Mouse (Mus musculus): ENCODE measurements around the gene Fam110c. TPM values are rescaled to one million over a fixed set of nuclear protein-coding genes. Genes with fewer than 3 reads are reported as not detected.

The Fam110c gene
- polyA plus RNA-seq, 1 experiment from 2014 or later = 2.4 TPM

DNA sequence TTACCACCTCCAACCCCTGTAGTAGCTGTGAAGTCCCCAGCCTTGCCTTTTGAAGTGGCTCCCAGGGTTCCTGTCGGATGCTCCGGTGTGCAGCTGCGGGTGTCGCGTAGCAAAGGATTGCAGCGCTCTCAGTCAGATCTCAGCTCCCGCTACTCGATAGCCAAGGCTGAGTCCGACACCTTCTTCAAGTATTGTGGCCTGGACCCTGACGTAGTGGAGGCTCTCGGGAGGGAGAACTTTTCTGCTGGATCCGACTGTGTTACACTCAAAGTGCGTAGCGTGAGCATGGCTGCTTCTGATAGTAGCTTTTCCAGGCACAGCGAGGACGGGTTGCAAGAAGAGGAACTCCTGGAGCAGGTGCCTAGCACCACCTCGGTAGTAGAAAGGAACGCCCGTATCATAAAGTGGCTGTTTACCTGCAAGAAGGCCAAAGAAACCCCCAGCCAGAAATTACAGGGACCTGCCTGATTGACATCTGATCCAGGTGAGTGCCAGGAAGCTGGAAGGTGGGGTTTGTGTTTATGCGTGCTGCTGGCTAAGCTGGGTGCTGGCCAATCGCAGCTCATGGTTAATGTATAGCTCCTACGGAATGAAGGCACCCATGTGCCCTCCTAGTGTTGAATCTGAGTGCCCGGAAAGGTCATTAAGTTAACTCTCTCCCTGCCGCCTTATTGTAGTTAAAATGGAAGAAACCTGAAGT is 1.3 kb downstream of the Fam110c start:
- H3K27me3 ChIP-seq (replicated peaks; ENCODE audit: control insufficient read depth, insufficient read depth, low read length) = peaks cover 10% of the 10 kb centered on the region; the same call in 1 of the 2 replicates
- ATAC-seq (replicated peaks; ENCODE audit: low FRiP score) (peak; percentile 56), DNase-seq (ENCODE audit: low spot score) (peak; percentile 74)

DNA sequence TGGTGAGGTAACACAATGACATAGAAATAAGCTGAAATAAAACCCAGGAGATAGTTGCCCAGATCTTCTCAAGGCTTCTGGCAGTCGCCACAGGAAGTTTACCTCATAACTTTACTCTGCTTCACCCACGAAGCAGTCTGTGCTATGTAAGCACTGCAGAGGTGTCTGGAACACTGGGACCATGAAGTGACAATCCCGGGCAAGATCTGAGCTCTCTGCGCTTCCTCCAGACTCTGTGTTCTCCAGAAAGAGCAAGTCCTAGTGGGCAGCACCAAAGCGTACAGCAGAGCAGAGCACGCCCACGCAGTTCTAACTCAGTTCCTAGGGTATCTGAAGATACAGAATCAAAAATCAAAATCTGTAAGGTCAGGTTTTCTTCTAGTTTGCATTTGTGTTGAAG is 3.4 kb downstream of the Fam110c start:
- 62% methylated on average over 7 of the region's 7 CpGs for WGBS
- Histone ChIP-seq H3K36me3 (ENCODE audit: control insufficient read depth, insufficient read depth, low read length) (no peaks in the 10 kb centered on the region), H3K4me1 (replicated peaks; ENCODE audit: control insufficient read depth, insufficient read depth, low read length) (peaks cover 25% of the 10 kb centered on the region), H3K4me2 (peak overlapping the region; percentile 88), H3K27me3 (replicated peaks; ENCODE audit: control insufficient read depth, insufficient read depth, low read length) (peaks cover 10% of the 10 kb centered on the region; the same call in 1 of the 2 replicates), H3K27ac (ENCODE audit: low read depth, low read length) (no peak overlapping the region), H3K9me3 (ENCODE audit: control insufficient read depth, low read length) (no peaks in the 10 kb centered on the region), H3K4me3 (ENCODE audit: low read depth, low read length) (no peak overlapping the region), H3K9ac (ENCODE audit: low read depth, low read length) (no peak overlapping the region)
- ATAC-seq (replicated peaks; ENCODE audit: low FRiP score) (no peak), DNase-seq (ENCODE audit: low spot score) (no peak)

More for the DNA sequence above, 1.3 kb downstream of the Fam110c start:
- peak overlapping the region; percentile 88 for H3K4me2 ChIP-seq
- 2% methylated on average over 24 of the region's 24 CpGs for WGBS
- peak overlapping the region; percentile 81 for H3K27ac ChIP-seq (ENCODE audit: low read depth, low read length)
- peak overlapping the region; percentile 49 for H3K9ac ChIP-seq (ENCODE audit: low read depth, low read length)
- peaks cover 8% of the 10 kb centered on the region for H3K4me1 ChIP-seq (replicated peaks; ENCODE audit: control insufficient read depth, insufficient read depth, low read length)
- no peaks in the 10 kb centered on the region for H3K36me3 ChIP-seq (ENCODE audit: control insufficient read depth, insufficient read depth, low read length)
- peak overlapping the region; percentile 61 for H3K4me3 ChIP-seq (ENCODE audit: low read depth, low read length)
- H3K9me3 ChIP-seq (ENCODE audit: control insufficient read depth, low read length) = no peaks in the 10 kb centered on the region

DNA sequence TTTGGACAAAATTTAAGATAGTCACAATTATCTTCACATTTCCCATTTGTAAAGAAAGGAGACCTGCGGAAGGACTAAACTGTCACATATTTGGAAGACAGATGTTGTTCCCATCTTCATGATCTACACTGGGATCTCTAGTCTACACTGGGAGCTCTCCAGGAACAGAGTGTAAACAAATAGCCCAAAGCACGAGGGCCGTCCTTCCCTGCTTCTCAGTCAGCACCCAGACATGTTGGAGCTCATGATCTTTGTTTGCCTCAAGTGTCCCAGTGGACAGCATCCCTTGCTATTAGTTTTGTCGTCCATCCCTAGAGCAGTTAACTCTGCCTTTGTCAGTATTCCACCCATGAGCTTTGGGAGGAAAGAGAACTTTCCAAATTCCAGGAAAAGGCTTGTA is 4.4 kb downstream of the Fam110c start:
- peak overlapping the region; percentile 48 for H3K4me2 ChIP-seq
- H3K9me3 ChIP-seq (ENCODE audit: control insufficient read depth, low read length) = no peaks in the 10 kb centered on the region
- 0 out of 2 replicates have a peak, but pooled peaks cover 10% of the 10 kb centered on the region for H3K27me3 ChIP-seq (replicated peaks; ENCODE audit: control insufficient read depth, insufficient read depth, low read length)
- DNase-seq (ENCODE audit: low spot score) = no peak
- peaks cover 35% of the 10 kb centered on the region for H3K4me1 ChIP-seq (replicated peaks; ENCODE audit: control insufficient read depth, insufficient read depth, low read length)
- H3K4me3 ChIP-seq (ENCODE audit: low read depth, low read length) = no peak overlapping the region
- no peak overlapping the region for H3K9ac ChIP-seq (ENCODE audit: low read depth, low read length)
- no peaks in the 10 kb centered on the region for H3K36me3 ChIP-seq (ENCODE audit: control insufficient read depth, insufficient read depth, low read length)
- no peak for ATAC-seq (replicated peaks; ENCODE audit: low FRiP score)
- WGBS = 56% methylated on average over 4 of the region's 4 CpGs
- no peak overlapping the region for H3K27ac ChIP-seq (ENCODE audit: low read depth, low read length)

DNA sequence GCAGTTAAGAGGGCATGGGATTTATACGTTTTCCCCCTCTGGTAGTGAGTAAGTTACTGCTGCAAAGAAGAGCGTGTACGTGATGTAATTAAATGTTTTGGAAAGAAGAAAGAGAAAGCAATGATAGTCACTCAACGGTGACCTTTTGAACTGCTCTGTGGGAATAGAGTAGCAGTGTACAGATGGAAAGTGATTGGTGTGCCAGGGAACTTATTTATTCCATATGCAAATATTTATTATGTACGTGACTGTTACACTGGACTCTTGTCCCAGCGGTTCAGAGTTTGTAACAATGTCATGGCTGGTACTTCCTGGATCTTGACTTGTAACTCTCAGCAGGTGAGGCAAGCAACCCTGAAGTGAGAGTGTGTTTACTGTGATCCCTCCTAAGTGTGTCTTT is 6.7 kb downstream of the Fam110c start:
- no peak for ATAC-seq (replicated peaks; ENCODE audit: low FRiP score)
- Histone ChIP-seq H3K27me3 (replicated peaks; ENCODE audit: control insufficient read depth, insufficient read depth, low read length) (0 out of 2 replicates have a peak, but pooled peaks cover 2% of the 10 kb centered on the region), H3K27ac (ENCODE audit: low read depth, low read length) (peak overlapping the region; percentile 20; the same call in 1 of the 2 replicates), H3K4me1 (replicated peaks; ENCODE audit: control insufficient read depth, insufficient read depth, low read length) (peaks cover 41% of the 10 kb centered on the region), H3K4me2 (no peak overlapping the region), H3K9ac (ENCODE audit: low read depth, low read length) (no peak overlapping the region), H3K9me3 (ENCODE audit: control insufficient read depth, low read length) (no peaks in the 10 kb centered on the region), H3K36me3 (ENCODE audit: control insufficient read depth, insufficient read depth, low read length) (no peaks in the 10 kb centered on the region), H3K4me3 (ENCODE audit: low read depth, low read length) (no peak overlapping the region)
- 75% methylated on average over 6 of the region's 6 CpGs for WGBS
- no peak for DNase-seq (ENCODE audit: low spot score)

DNA sequence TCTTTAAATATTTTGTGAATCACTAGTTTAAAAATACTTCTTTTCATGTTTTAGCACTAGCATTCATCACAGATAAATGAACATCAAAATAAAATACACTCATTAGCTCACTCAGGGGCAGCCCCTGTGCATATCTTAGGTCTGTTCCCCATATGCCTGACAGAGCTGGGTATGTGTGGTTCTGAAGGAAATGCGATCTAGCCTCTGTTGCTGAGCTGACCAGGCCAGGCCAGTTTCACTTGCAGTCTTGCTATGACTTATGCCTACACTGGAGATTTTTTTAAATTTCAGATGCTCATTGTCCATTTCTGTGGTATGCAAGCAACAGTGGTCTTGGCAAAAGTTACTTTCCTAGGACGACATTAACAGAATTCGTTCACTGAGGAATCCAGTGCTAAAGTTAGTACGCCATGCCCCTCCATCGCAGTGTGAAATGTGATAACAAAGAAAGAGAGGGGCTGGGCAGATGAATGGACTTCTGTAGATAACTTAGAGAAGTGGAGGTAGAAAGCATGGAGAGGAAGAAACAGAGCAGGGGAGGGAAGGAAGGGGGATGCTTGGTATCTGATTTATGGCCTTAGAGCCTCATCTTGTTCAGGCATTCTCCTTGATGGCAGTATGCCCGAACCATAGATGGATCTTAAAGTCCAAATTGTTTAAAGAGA is 7.4 kb downstream of the Fam110c start:
- peak overlapping the region; percentile 20; the same call in 1 of the 2 replicates for H3K27ac ChIP-seq (ENCODE audit: low read depth, low read length)
- no peak overlapping the region; the same call in 1 of the 2 replicates for H3K9ac ChIP-seq (ENCODE audit: low read depth, low read length)
- WGBS = 50% methylated on average over 6 of the region's 6 CpGs
- no peaks in the 10 kb centered on the region for H3K27me3 ChIP-seq (replicated peaks; ENCODE audit: control insufficient read depth, insufficient read depth, low read length)
- DNase-seq (ENCODE audit: low spot score) (no peak), ATAC-seq (replicated peaks; ENCODE audit: low FRiP score) (peak; percentile 71)
- H3K36me3 ChIP-seq (ENCODE audit: control insufficient read depth, insufficient read depth, low read length) = no peaks in the 10 kb centered on the region
- peak overlapping the region; percentile 36 for H3K4me2 ChIP-seq
- no peaks in the 10 kb centered on the region for H3K9me3 ChIP-seq (ENCODE audit: control insufficient read depth, low read length)
- no peak overlapping the region for H3K4me3 ChIP-seq (ENCODE audit: low read depth, low read length)
- H3K4me1 ChIP-seq (replicated peaks; ENCODE audit: control insufficient read depth, insufficient read depth, low read length) = peaks cover 41% of the 10 kb centered on the region

DNA sequence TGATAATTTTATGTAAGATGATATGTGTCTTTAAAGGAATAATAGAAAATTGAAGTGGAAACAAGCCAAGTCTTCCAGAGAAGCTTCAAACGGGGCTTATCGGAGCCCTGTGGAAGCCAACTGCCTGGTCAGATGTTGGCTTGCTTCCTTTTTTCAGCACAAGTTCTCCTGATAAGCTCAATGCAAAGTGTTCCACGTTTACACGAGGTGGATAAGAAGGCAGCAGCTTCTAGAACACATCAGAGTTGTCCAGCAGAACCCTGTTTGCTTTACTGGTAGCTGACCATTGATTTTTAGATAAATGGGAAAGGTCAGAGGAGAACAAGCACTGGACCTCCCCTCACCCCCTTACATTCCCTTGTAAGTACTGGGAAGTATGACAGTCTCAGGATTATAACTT is 9.3 kb downstream of the Fam110c start:
- 29% methylated on average over 4 of the region's 4 CpGs for WGBS
- no peak overlapping the region for H3K9ac ChIP-seq (ENCODE audit: low read depth, low read length)
- DNase-seq (ENCODE audit: low spot score) (no peak), ATAC-seq (replicated peaks; ENCODE audit: low FRiP score) (peak; percentile 61)
- no peaks in the 10 kb centered on the region for H3K9me3 ChIP-seq (ENCODE audit: control insufficient read depth, low read length)
- no peak overlapping the region for H3K4me3 ChIP-seq (ENCODE audit: low read depth, low read length)
- no peak overlapping the region for H3K27ac ChIP-seq (ENCODE audit: low read depth, low read length)
- no peak overlapping the region; the same call in none of the 2 replicates for H3K4me2 ChIP-seq
- no peaks in the 10 kb centered on the region for H3K36me3 ChIP-seq (ENCODE audit: control insufficient read depth, insufficient read depth, low read length)
- no peaks in the 10 kb centered on the region for H3K27me3 ChIP-seq (replicated peaks; ENCODE audit: control insufficient read depth, insufficient read depth, low read length)
- H3K4me1 ChIP-seq (replicated peaks; ENCODE audit: control insufficient read depth, insufficient read depth, low read length) = peaks cover 46% of the 10 kb centered on the region

DNA sequence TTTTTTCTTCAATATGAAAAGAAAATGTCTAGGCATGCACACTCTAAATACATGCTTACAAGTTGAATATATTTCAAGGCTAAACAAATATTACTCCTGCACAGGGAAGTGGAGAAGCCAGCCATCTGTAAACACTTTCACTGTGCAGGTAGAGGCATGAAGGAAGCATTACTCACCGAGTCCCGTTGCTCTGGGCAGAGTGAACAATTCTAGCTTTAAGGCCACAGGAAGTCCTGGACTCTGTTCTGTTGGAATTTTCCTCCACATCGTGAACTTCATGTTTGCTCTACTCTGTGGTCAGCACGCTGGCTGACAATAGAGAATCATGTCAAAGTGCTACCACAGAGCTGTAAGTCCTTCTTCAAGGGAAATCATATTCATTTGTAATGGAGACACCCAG is 9.7 kb downstream of the Fam110c start:
- no peak overlapping the region for H3K4me3 ChIP-seq (ENCODE audit: low read depth, low read length)
- no peak overlapping the region; the same call in 1 of the 2 replicates for H3K4me2 ChIP-seq
- 48% methylated on average over 4 of the region's 4 CpGs for WGBS
- no peaks in the 10 kb centered on the region for H3K9me3 ChIP-seq (ENCODE audit: control insufficient read depth, low read length)
- no peaks in the 10 kb centered on the region for H3K36me3 ChIP-seq (ENCODE audit: control insufficient read depth, insufficient read depth, low read length)
- no peak for ATAC-seq (replicated peaks; ENCODE audit: low FRiP score)
- H3K27me3 ChIP-seq (replicated peaks; ENCODE audit: control insufficient read depth, insufficient read depth, low read length) = no peaks in the 10 kb centered on the region
- no peak overlapping the region for H3K9ac ChIP-seq (ENCODE audit: low read depth, low read length)
- H3K4me1 ChIP-seq (replicated peaks; ENCODE audit: control insufficient read depth, insufficient read depth, low read length) = peaks cover 45% of the 10 kb centered on the region
- no peak for DNase-seq (ENCODE audit: low spot score)
- no peak overlapping the region for H3K27ac ChIP-seq (ENCODE audit: low read depth, low read length)

DNA sequence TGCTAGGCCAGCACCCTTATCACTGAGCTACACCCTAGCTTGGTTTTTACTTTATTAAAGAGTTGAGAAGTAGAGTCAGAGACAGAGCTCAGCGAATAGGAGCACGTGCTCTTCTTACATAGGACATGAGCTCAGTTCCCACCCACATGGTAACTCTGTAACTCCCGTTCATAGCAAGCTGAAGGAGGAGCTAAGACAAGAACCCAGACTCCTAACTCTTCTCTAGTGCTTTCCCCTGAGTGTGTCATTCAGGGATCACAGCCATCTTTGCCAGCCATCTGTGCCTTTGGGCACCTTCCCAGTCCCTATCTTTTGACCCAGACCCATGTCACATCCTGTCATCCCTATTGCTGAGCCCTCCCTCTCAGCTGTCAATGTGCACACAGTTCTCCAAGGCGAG is 13.4 kb downstream of the Fam110c start:
- Histone ChIP-seq H3K27me3 (replicated peaks; ENCODE audit: control insufficient read depth, insufficient read depth, low read length) (no peaks in the 10 kb centered on the region), H3K4me3 (ENCODE audit: low read depth, low read length) (no peak overlapping the region), H3K4me2 (no peak overlapping the region), H3K9me3 (ENCODE audit: control insufficient read depth, low read length) (no peaks in the 10 kb centered on the region), H3K36me3 (ENCODE audit: control insufficient read depth, insufficient read depth, low read length) (no peaks in the 10 kb centered on the region), H3K27ac (ENCODE audit: low read depth, low read length) (no peak overlapping the region), H3K4me1 (replicated peaks; ENCODE audit: control insufficient read depth, insufficient read depth, low read length) (peaks cover 22% of the 10 kb centered on the region), H3K9ac (ENCODE audit: low read depth, low read length) (no peak overlapping the region)
- DNase-seq (ENCODE audit: low spot score) = no peak
- 67% methylated on average over 4 of the region's 4 CpGs for WGBS
- peak; percentile 83 for ATAC-seq (replicated peaks; ENCODE audit: low FRiP score)

All from liver, embryonic 11.5 days (tissue).